Mouse (Mus musculus) lung, postnatal 0 days (tissue): ENCODE measurements around the gene Tmub1. TPM values are rescaled to one million over a fixed set of nuclear protein-coding genes. Genes with fewer than 3 reads are reported as not detected.

ENCODE experiments used
- ATAC-seq: fragments of 200-750 bp; cut with Nextera tagmentation; 2 replicates; pipeline ENCODE4 v1.8.0; 2017; ENCODE audit warnings: moderate library complexity
- DNase-seq: peaks from one replicate; pipeline ENCODE4 v3.0.0-alpha.2; 2016; ENCODE audit warnings: low spot score
- H3K27ac ChIP-seq: fragments of 300-500 bp; sonication (generic); 2 replicates; pipeline ENCODE4 v1.5.1; 2014; ENCODE audit warnings: antibody characterized with exemption, mild to moderate bottlenecking, low read length, mixed read lengths
- H3K27me3 ChIP-seq: fragments of 300-500 bp; sonication (generic); replicated peaks from 2 replicates; pipeline ENCODE4 v1.6.1; 2014; ENCODE audit warnings: low read length, mixed read lengths; ENCODE audit not compliant: insufficient read depth
- H3K36me3 ChIP-seq: fragments of 300-500 bp; sonication (generic); 2 replicates; pipeline ENCODE4 v1.6.1; 2014; ENCODE audit warnings: low read length, mixed read lengths; ENCODE audit not compliant: insufficient read depth
- H3K4me1 ChIP-seq: fragments of 300-500 bp; sonication (generic); 2 replicates; pipeline ENCODE4 v1.6.1; 2014; ENCODE audit warnings: antibody characterized with exemption, low read depth, low read length, mixed read lengths; ENCODE audit not compliant: insufficient read depth
- H3K4me2 ChIP-seq: fragments of 300-500 bp; sonication (generic); replicated peaks from 2 replicates; pipeline ENCODE4 v1.6.1; 2014; ENCODE audit warnings: low read depth, mild to moderate bottlenecking, low read length, moderate library complexity, mixed read lengths
- H3K4me3 ChIP-seq: fragments of 300-500 bp; sonication (generic); 2 replicates; pipeline ENCODE4 v1.5.1; 2014; ENCODE audit warnings: low read depth, low read length
- H3K9ac ChIP-seq: fragments of 300-500 bp; sonication (generic); replicated peaks from 2 replicates; pipeline ENCODE4 v1.6.1; 2014; ENCODE audit warnings: low read depth, mild to moderate bottlenecking
- H3K9me3 ChIP-seq: fragments of 300-500 bp; sonication (generic); 2 replicates; pipeline ENCODE4 v1.6.1; 2016; ENCODE audit warnings: low read length, mixed read lengths
- CTCF ChIP-seq: IDR thresholded peaks from 2 replicates; pipeline ENCODE4 v1.5.1; 2016; ENCODE audit warnings: antibody characterized with exemption, mild to moderate bottlenecking
- EP300 ChIP-seq: IDR thresholded peaks from 2 replicates; pipeline ENCODE4 v1.6.1; 2016; ENCODE audit warnings: antibody characterized with exemption, mild to moderate bottlenecking, control low read depth
- WGBS: fragments of 180-500 bp; shearing (Covaris S2); extraction: QIAGEN DNeasy Blood & Tissue Kit; methylation state at CpG from one replicate; pipeline ENCODE4 v1.1.7; 2014; 5-methylcytosine and 5-hydroxymethylcytosine counted together
- polyA plus RNA-seq: library from polyadenylated mRNA; unstranded; fragments of >200 nt; fragmentation: Nextera tagmentation; extraction: Ambion mirVana; gene quantifications from 2 replicates; pipeline ENCODE4 v1.2.1, GENCODE M21; 2015

The Tmub1 gene
- polyA plus RNA-seq, 1 experiment from 2014 or later = 17.7 TPM

DNA sequence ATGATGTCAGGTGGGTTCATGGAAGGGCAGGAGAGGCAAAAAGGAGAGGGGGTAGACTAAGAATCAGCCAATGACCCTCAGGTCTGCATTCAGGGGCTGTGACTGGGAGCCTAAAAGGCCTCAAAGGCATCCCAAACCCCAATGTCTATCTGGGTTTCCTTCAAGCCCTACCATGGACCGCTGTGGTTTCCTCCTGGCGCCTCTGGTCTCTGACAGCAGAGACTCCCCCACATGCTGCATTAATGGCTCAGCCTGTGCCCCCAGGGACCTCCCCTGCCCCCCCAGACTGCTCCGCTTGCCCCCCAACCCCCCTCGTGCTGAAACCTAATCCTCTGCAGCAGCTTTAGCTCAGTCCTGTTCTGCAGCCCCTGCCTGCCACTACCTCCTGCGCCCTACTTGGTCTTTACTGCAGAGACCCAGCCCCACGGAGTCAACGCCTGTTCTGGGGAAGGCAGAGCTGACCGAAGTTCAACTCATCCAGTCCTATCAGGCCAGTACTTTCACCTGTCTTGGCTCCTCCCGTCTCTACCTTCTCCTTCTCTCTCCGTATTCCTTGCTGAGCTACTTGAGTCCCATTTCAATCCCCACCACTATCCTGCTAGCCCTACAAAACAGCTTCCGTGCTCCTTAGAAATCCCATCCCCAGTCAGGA lies 34.5 kb downstream of the Tmub1 start, which contains the start of gene Asic3:
Asic3 (plus strand) TSS at position 351 of the 652 bp plus-strand sequence.
- TF ChIP-seq CTCF = no peak
- no peak for TF ChIP-seq EP300
- 42% methylated on average over 11 of the region's 11 CpGs for WGBS
- Histone ChIP-seq H3K9me3 (no peaks in the 10 kb centered on the region), H3K4me3 (no peak within 1 kb of the TSS), H3K36me3 (no peaks in the 10 kb centered on the region), H3K27me3 (no peaks in the 10 kb centered on the region), H3K27ac (no peak within 1 kb of the TSS), H3K4me2 (no peak within 1 kb of the TSS), H3K9ac (no peak within 1 kb of the TSS), H3K4me1 (no peaks in the 10 kb centered on the region)
- ATAC-seq = no peak
- no peak for DNase-seq

DNA sequence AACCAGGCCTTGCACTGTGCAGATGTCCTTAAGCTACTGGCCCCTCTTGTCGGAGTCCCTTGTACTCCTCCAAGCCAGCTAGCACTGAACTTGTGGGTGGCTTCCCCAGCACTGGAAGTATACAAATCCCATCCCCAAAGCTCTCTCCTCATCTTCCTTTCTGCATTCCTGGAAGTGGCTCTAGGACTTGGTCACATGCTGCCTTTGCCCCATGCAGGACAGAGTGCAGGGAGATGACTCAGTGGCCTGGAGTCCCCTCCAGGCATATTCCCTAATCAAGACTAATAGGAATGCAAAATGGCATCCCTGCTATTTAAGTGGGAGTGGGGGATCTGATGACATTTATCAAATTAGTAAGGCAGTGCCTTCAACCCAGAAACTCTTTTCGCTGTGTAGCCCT lies 35.6 kb downstream of the Tmub1 start:
- Histone ChIP-seq H3K4me1 (no peaks in the 10 kb centered on the region), H3K9me3 (no peaks in the 10 kb centered on the region), H3K27ac (no peak overlapping the region), H3K36me3 (no peaks in the 10 kb centered on the region), H3K9ac (no peak overlapping the region), H3K27me3 (no peaks in the 10 kb centered on the region), H3K4me3 (no peak overlapping the region), H3K4me2 (no peak overlapping the region)
- TF ChIP-seq EP300 (no peak), CTCF (no peak)
- ATAC-seq (no peak), DNase-seq (no peak)
- WGBS = 90% methylated on average over 2 of the region's 2 CpGs

DNA sequence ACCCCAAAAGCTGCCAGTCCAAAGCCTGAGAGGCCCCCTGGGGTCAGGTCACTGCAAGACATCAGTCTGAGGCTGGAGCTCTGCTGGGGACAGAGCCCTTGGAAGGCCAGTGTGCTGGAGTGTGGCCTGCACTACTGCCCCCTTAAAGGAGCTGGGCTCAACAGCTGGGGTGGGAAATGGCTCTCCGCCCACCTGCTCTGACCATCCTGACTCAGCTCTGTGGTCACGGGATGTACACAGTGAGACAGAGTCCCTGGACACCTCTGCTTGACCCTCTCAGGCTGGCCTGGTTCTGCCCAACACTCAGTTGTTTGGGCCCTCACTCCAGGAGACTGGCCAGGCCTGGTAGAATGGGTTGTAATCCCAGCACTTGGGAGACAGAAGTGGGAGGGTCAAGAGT lies 38.2 kb downstream of the Tmub1 start:
- Histone ChIP-seq H3K9ac (no peak overlapping the region), H3K4me2 (no peak overlapping the region), H3K4me3 (no peak overlapping the region), H3K4me1 (no peaks in the 10 kb centered on the region), H3K36me3 (peaks cover 5% of the 10 kb centered on the region; the same call in 1 of the 2 replicates), H3K27me3 (no peaks in the 10 kb centered on the region), H3K27ac (no peak overlapping the region), H3K9me3 (no peaks in the 10 kb centered on the region)
- ATAC-seq = no peak
- DNase-seq = no peak
- 73% methylated on average over 2 of the region's 2 CpGs for WGBS
- TF ChIP-seq EP300 (no peak), CTCF (no peak)

- Histone ChIP-seq H3K27ac (no peak overlapping the region), H3K27me3 (no peaks in the 10 kb centered on the region), H3K36me3 (peaks cover 5% of the 10 kb centered on the region; the same call in 1 of the 2 replicates), H3K9me3 (no peaks in the 10 kb centered on the region), H3K4me2 (no peak overlapping the region), H3K9ac (no peak overlapping the region), H3K4me3 (no peak overlapping the region), H3K4me1 (no peaks in the 10 kb centered on the region)
- no peak for TF ChIP-seq EP300
- no peak for DNase-seq
- WGBS = 70% methylated on average over 13 of the region's 13 CpGs
- ATAC-seq = no peak
Observed at GRCm38 (mm10) chr5:24408651-24409050, 39.0 kb downstream of the Tmub1 start.

DNA sequence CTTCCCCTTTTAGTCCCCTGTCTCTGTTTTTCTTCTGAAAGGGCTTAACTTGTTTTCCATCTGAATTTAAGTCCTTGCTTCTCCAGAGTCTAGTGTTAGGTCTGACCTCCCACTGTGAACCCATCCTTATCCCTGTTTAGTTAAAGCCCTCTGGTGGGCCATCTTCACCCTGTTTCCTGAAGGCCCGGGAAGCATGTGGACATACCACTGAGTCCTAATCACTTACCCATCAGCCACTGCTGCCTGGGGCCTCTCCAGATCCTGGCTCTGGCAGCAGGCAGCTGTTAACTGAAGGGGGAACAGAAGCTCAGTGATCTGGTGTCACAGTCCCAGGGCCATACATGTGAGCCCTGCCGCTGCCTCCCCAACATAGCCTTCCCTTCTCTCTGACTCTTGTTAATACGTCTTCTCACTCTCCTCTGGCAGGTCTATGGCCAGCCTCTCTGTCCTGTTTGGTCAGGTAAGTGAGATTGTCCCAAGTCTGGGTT lies 42.2 kb downstream of the Tmub1 start:
- Histone ChIP-seq H3K4me1 (no peaks in the 10 kb centered on the region), H3K27ac (no peak overlapping the region), H3K4me3 (no peak overlapping the region), H3K9me3 (no peaks in the 10 kb centered on the region), H3K36me3 (peaks cover 5% of the 10 kb centered on the region; the same call in 1 of the 2 replicates), H3K27me3 (no peaks in the 10 kb centered on the region), H3K4me2 (no peak overlapping the region), H3K9ac (no peak overlapping the region)
- 65% methylated on average over 3 of the region's 3 CpGs for WGBS
- TF ChIP-seq EP300 = no peak
- TF ChIP-seq CTCF = no peak
- DNase-seq (peak; percentile 3), ATAC-seq (no peak)

- ATAC-seq = no peak
- no peak overlapping the region for H3K9ac ChIP-seq
- no peaks in the 10 kb centered on the region for H3K9me3 ChIP-seq
- no peaks in the 10 kb centered on the region for H3K4me1 ChIP-seq
- no peak overlapping the region for H3K4me2 ChIP-seq
- H3K27ac ChIP-seq = no peak overlapping the region
- H3K4me3 ChIP-seq = no peak overlapping the region
- WGBS = 74% methylated on average over 6 of the region's 6 CpGs
- TF ChIP-seq EP300 (no peak), CTCF (no peak)
- no peaks in the 10 kb centered on the region for H3K27me3 ChIP-seq
- DNase-seq = no peak
- peaks cover 5% of the 10 kb centered on the region; the same call in 1 of the 2 replicates for H3K36me3 ChIP-seq
Observed at GRCm38 (mm10) chr5:24404594-24405360, 42.9 kb downstream of the Tmub1 start.
